Mouse (Mus musculus): ENCODE data around the gene Gm10097.

Gene Gm10097

DNA sequence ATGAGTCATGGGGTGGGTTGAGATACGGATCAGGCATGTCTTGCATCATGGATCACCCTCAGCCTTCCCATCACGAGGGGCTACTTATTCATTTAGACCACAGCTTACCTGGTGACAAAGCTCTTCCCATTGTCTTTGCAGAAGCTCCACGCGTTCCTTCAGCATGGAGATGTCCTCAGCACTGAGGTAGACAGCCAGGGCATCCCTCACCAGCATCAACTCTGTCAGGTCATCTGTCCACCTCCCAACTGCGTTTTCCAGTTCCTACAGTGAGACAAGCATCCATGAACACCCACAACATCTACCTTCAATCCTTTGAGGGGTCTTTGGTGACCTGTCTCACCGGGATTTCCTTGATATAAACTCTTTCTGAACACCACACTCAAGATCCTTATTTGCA lies 14.7 kb downstream of the Gm10097 start:
- DNase-seq (ENCODE audit: extremely low read depth, low read depth, low spot score): no peak

DNA sequence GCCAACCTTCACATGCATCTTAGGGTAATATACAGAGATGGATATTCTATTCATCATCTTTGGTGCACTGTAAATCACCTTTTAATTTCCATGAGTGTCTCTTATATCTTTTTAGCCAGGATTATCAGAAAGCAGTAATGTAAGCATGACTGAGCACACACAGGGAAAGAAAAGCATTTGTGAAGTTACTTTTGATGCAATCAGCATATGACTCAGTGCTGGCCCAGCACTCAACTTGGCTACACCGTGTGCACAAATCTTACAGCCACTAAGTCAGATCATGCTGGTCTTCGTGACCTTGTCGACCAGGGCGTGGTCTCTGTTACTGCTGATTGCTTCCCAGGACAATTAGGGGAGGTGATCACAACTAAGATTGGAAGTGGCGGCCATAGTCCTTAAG lies 16.8 kb downstream of the Gm10097 start:
- DNase-seq (ENCODE audit: extremely low read depth, low read depth, low spot score): no peak

DNA sequence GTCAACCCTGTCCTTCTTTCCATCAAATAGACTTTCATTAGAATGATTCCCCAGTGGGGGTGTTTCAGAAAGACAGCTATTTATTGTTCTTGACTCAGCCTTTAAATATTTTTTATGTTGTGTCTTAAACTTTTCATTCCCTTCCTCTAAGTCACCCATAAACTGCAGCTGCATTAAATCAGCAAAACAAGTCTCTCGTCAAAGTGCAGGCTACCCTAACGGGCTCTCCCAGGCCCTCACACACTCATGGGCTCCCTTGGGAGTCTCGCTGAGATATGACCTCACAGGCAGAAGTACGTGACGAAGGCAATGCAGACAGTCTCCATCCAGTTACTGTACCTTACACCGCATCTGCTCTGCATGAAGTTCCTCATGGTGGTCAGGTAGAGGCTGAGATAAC lies 17.3 kb downstream of the Gm10097 start:
- no peak for DNase-seq (ENCODE audit: extremely low read depth, low read depth, low spot score)

DNA sequence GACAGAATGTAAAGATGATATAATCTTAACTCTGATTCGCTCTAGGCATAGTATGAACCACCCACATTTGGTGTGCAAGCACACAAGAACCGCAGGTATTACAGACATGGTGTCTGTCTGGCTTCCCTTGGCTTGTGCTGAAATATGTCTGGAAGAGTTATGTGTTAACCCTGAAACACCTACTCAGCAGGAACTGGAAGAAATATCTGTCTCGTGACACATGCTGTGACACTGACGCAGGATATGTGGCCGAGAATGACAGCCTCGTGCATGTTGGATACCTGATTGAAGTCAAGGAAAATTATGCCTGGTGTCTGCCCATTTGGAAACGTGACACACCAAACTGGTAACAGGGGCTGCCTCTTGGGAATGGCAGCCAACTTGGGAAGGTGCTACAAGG lies 18.3 kb downstream of the Gm10097 start:
- DNase-seq (ENCODE audit: extremely low read depth, low read depth, low spot score): peak; percentile 51

DNA sequence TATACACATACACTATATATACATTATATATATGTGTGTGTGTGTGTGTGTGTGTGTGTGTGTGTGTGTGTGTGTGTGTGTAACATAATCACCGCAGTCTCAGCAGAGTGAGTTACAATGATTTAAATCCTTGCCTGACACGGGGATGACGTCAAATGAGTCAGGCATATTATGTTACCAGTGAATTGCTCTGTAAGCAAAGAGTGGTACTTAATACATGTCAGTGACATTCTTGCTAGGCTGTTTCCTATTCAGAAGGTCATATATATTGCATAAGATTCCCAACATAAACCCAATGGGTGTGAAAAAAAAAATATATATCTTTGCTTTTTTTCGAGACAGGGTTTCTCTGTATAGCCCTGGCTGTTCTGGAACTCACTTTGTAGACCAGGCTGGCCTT lies 20.1 kb downstream of the Gm10097 start:
- no peak for DNase-seq (ENCODE audit: extremely low read depth, low read depth, low spot score)

DNA sequence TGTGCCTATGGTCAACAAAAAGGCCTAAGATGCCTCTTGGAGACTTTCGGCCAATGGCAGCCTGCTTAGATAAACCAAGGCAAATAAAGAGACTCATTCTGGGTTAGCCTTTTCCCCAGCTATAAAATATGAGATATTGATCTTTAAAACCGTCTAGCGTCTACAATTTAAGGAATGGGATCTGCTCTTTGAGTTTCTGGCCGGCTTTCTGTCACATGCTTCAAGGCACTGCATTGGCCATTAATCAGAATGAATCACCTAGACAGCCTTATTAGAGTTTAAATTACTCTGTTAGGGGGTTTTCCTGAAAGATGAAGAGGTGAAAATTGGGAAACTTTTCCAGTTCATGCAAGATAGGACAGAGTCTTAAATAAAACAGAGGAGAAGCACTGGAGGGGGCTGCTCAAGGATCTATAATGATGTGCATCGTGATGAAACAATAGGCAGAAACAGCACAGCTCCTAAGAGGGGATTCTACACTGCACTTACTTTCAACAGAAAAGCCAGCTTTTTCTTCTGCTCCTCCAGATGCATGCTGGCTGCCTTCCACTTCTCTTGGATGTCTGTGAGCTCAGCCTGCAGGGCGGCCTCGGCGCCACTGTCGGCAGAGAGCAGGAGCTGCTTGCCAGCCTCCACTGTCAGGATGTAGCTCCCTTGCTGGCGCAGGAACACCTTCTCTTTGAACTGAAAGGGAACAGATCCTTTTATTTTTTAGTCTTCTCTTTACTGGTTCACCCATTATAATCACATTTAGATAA lies 28.2 kb downstream of the Gm10097 start:
- no peak for DNase-seq (ENCODE audit: extremely low read depth, low read depth, low spot score)

DNA sequence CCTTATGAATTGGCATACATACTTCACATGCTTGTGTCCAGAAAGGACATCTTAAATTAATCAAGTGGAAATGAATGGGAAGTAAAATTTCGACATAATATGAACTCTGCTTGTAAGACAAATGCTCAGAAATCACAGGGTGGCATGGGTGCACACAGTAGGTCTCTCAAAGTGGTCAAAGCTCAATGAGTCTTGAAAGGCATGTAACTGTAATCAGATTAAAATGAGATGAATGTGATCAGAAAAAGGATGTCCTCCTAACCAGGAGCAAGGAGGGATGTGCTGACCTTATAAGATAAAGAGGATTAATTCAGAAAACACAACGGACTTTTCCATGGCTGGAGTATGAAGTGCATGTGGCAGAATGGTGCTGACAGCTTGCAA lies 28.8 kb downstream of the Gm10097 start:
- no peak for DNase-seq (ENCODE audit: extremely low read depth, low read depth, low spot score)

DNA sequence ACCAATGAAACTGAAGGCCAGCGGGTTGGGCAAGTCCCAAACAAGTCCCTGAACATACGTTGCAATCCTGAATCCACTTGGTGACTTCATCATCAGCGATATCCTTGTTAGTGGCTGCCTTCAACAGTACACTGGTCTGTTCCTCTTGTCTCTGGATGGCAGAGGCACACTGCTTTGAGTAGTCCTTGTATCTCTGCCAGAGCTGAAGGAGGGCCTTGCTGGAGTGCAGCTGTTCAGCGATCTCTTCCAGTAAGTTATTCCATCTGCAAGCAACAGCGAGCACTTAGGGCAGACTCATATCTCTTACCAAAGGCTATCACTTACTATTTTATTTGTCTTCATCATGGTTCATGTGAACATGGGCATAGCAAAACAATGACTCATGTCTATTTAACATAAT lies 41.8 kb downstream of the Gm10097 start:
- DNase-seq (ENCODE audit: extremely low read depth, low read depth, low spot score): no peak

DNA sequence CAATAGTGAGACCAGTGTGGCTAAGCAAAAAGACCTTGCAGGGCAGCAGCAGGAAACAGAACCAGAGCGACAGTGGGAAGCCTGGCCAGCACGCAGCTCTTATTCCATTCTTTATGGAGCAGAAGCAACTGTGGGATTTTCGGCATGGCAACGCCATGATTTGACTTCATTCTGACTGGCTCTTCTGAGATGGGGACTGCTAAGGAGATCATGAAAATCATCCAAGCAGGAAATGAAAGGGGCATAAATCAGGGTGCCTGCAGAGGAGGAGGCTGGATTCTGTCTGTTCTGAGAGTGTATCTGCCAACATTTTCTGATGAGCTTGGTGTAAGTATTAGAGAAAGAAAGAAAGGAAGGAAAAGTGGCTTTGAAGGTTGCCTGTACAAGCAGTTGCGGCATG lies 47.2 kb downstream of the Gm10097 start:
- no peak for DNase-seq (ENCODE audit: extremely low read depth, low read depth, low spot score)

DNA sequence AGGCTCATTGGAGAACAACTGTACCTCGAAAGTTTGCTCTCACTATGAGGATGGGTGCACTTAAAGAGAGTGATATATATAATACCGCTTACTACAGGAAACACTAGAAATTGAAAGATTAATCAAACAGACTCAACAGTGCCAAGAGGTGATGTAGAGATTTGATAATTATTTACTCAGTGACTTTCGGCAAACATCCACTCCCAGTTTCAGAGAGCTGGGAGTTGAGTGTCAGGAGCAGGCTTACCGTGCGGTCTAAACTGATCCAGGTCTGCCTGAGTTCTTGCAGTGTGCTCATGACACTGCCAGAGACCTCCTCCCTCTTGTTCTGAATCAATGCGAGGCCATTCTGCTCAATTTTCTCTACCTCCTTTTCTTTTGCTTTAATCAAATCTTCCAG lies 47.7 kb downstream of the Gm10097 start:
- no peak for DNase-seq (ENCODE audit: extremely low read depth, low read depth, low spot score)
